Mouse (Mus musculus) forebrain, embryonic 15.5 days (tissue): ENCODE measurements at regions not wholly inside any gene's neighbourhood (a gene's known extent, or its start where the extent isn't known, plus 50 kb on each side); places are given as distances from the start of the nearest gene placed in this dataset.
A peak's percentile ranks its signal among the peaks of the same experiment; 100 is the strongest.

Experiments used
- ATAC-seq: fragments of 200-750 bp; cut with Nextera tagmentation; replicated peaks from 2 replicates; pipeline ENCODE4 v1.8.0; 2017; ENCODE audit warnings: mild to moderate bottlenecking, moderate TSS enrichment, moderate library complexity
- H3K27ac ChIP-seq: fragments of 300-500 bp; sonication (generic); replicated peaks from 2 replicates; pipeline ENCODE4 v1.5.1; 2015; ENCODE audit warnings: mild to moderate bottlenecking, inconsistent platforms
- H3K27me3 ChIP-seq: fragments of 300-500 bp; sonication (generic); 2 replicates; pipeline ENCODE4 v1.6.1; 2015; ENCODE audit warnings: inconsistent platforms
- H3K36me3 ChIP-seq: fragments of 300-500 bp; sonication (generic); 2 replicates; pipeline ENCODE4 v1.6.1; 2015; ENCODE audit warnings: mild to moderate bottlenecking, inconsistent platforms
- H3K4me1 ChIP-seq: fragments of 300-500 bp; sonication (generic); 2 replicates; pipeline ENCODE4 v1.6.1; 2015; ENCODE audit warnings: inconsistent platforms
- H3K4me2 ChIP-seq: fragments of 300-500 bp; sonication (generic); replicated peaks from 2 replicates; pipeline ENCODE4 v1.6.1; 2015; ENCODE audit warnings: mild to moderate bottlenecking, inconsistent platforms
- H3K4me3 ChIP-seq: fragments of 300-500 bp; sonication (generic); 2 replicates; pipeline ENCODE4 v1.5.1; 2015; ENCODE audit warnings: mild to moderate bottlenecking, inconsistent platforms
- H3K9ac ChIP-seq: fragments of 300-500 bp; sonication (generic); replicated peaks from 2 replicates; pipeline ENCODE4 v1.6.1; 2015; ENCODE audit warnings: mild to moderate bottlenecking, inconsistent platforms
- H3K9me3 ChIP-seq: fragments of 300-500 bp; sonication (generic); 2 replicates; pipeline ENCODE4 v1.6.1; 2016; ENCODE audit warnings: inconsistent platforms
- WGBS: fragments of 180-500 bp; shearing (Covaris S2); methylation state at CpG from one replicate; pipeline ENCODE4 v1.1.7; 2015; ENCODE audit warnings: mixed read lengths; 5-methylcytosine and 5-hydroxymethylcytosine counted together

DNA sequence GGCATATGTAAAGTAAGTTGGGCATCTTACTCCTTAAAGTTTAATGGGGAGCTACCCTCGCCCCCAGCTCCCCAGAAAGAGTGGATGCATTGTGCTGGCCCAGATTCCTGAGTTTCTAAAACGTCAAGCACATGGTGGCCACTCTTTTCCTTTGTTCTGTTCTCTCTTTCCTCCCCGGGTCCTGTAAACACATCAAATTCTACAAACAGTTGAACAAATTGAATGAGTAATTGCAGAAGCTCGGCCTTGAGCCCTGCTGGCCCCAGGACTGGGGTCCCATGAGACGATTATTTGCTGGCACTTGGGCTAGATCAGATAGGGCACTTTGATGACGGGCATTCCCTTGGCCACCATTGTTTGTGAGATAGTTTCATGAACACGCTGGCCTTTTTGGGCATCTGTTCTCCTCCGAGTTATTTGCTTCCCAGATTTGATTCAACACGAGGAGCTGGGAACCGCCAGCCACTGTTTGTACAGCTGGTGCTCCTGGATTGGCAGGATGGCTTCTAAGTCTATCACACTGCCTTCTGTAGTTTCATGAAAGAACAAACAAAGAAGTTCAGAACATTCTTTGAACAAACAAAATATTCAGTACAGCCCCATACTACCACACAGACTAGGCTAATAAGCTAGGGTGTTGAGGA, 257.5 kb upstream of the Msx2 start:
- ATAC-seq: no peak
- Histone ChIP-seq H3K27me3 (no peaks in the 10 kb centered on the region), H3K9ac (no peak overlapping the region), H3K4me3 (no peak overlapping the region), H3K4me2 (no peak overlapping the region), H3K4me1 (0 out of 2 replicates have a peak, but pooled peaks cover 4% of the 10 kb centered on the region), H3K36me3 (no peaks in the 10 kb centered on the region), H3K27ac (no peak overlapping the region), H3K9me3 (no peaks in the 10 kb centered on the region)
- 70% methylated on average over 10 of the region's 10 CpGs for WGBS

DNA sequence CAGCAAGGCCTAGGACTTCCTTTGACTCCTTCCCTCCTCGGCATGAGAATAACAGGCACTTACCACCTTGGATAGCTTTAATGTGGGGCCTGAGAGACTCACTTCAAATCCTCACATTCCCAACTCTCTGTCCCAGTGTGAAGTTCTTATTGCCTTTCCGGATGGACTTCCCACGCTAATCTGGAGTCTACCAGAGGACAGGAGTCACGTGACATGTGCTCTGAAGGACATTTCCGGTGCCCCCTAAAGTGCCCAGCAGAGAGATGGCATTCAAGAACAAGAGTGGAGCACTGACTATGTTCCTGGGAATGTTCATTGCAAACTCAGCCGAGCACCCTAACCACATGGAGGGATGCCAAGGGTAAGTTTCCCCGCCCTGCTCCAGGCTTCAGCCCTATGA, 257.0 kb upstream of the Msx2 start:
- Histone ChIP-seq H3K27ac (no peak overlapping the region), H3K9me3 (no peaks in the 10 kb centered on the region), H3K4me3 (no peak overlapping the region), H3K27me3 (no peaks in the 10 kb centered on the region), H3K4me1 (0 out of 2 replicates have a peak, but pooled peaks cover 1% of the 10 kb centered on the region), H3K4me2 (no peak overlapping the region), H3K36me3 (no peaks in the 10 kb centered on the region), H3K9ac (no peak overlapping the region)
- ATAC-seq: no peak
- 87% methylated on average over 7 of the region's 7 CpGs for WGBS

DNA sequence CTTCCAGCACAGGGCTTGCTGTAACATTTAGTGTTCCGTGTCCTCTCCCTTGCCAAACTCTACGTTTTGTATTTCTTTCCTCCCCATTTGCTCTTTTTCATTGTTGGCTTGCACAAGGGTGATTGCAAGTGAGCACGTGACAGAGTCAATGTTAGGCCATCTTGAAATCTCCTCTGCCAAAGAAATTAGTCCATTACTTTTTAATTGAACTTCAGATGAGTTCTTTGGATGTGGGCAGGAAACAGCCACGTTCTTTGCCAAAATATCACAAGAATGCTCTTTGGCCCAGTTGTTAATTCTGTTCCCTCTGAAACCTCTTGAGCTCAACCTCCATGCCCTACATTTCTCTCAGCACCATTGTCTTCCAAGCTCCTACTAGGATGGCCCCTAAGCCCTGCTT, 253.2 kb upstream of the Msx2 start:
- Histone ChIP-seq H3K36me3 (no peaks in the 10 kb centered on the region), H3K9ac (no peak overlapping the region), H3K27me3 (no peaks in the 10 kb centered on the region), H3K27ac (no peak overlapping the region), H3K4me2 (no peak overlapping the region), H3K4me1 (peaks cover 4% of the 10 kb centered on the region; the same call in 1 of the 2 replicates), H3K9me3 (no peaks in the 10 kb centered on the region), H3K4me3 (no peak overlapping the region)
- no peak for ATAC-seq
- 82% methylated on average over 4 of the region's 4 CpGs for WGBS

GRCm38 (mm10) chr13:53722881-53723280, 250.0 kb upstream of the Msx2 start:
- no peak for ATAC-seq
- Histone ChIP-seq H3K4me3 (no peak overlapping the region), H3K9me3 (no peaks in the 10 kb centered on the region), H3K27ac (peak overlapping the region; percentile 42), H3K4me2 (no peak overlapping the region), H3K9ac (no peak overlapping the region), H3K36me3 (no peaks in the 10 kb centered on the region), H3K27me3 (no peaks in the 10 kb centered on the region), H3K4me1 (peaks cover 4% of the 10 kb centered on the region; the same call in 1 of the 2 replicates)
- WGBS: 32% methylated on average over 6 of the region's 6 CpGs

- Histone ChIP-seq H3K9me3 (no peaks in the 10 kb centered on the region), H3K4me3 (no peak overlapping the region), H3K4me1 (peaks cover 4% of the 10 kb centered on the region; the same call in 1 of the 2 replicates), H3K9ac (no peak overlapping the region), H3K27me3 (no peaks in the 10 kb centered on the region), H3K4me2 (no peak overlapping the region), H3K36me3 (no peaks in the 10 kb centered on the region), H3K27ac (no peak overlapping the region)
- ATAC-seq: no peak
- WGBS: 74% methylated on average over 9 of the region's 9 CpGs
Measured at GRCm38 (mm10) chr13:53721038-53721463, 248.2 kb upstream of the Msx2 start.

- Histone ChIP-seq H3K27ac (no peak overlapping the region), H3K9ac (no peak overlapping the region), H3K36me3 (no peaks in the 10 kb centered on the region), H3K9me3 (no peaks in the 10 kb centered on the region), H3K27me3 (no peaks in the 10 kb centered on the region), H3K4me1 (no peaks in the 10 kb centered on the region; the same call in 1 of the 2 replicates), H3K4me3 (no peak overlapping the region), H3K4me2 (no peak overlapping the region)
- ATAC-seq: no peak
- WGBS: 72% methylated on average over 4 of the region's 4 CpGs
Measured at GRCm38 (mm10) chr13:53717582-53717981, 244.7 kb upstream of the Msx2 start.

DNA sequence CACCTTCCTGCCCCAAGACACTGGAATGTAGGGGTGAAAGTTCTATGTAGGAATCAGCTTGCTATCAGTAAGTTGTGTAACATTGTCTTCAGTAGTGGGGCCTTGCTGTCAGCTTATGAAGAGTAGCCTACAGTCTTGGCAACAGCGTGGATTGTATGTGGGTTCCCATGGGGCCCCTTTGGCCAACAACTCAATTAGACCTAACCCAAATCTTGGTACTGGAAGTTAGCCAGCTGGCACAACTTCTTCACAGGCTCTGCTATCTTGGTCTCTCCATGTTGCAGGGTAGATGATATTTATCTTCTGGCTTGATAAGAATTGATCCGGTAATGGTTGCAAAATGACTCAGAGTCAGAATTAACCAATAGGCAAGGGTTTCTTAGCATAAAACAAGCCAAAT, 244.2 kb upstream of the Msx2 start:
- no peak overlapping the region for H3K27ac ChIP-seq
- 88% methylated on average over 2 of the region's 2 CpGs for WGBS
- no peaks in the 10 kb centered on the region for H3K36me3 ChIP-seq
- no peaks in the 10 kb centered on the region for H3K9me3 ChIP-seq
- no peak overlapping the region for H3K4me2 ChIP-seq
- H3K9ac ChIP-seq: no peak overlapping the region
- H3K4me1 ChIP-seq: no peaks in the 10 kb centered on the region; the same call in 1 of the 2 replicates
- ATAC-seq: no peak
- H3K27me3 ChIP-seq: no peaks in the 10 kb centered on the region
- no peak overlapping the region for H3K4me3 ChIP-seq

DNA sequence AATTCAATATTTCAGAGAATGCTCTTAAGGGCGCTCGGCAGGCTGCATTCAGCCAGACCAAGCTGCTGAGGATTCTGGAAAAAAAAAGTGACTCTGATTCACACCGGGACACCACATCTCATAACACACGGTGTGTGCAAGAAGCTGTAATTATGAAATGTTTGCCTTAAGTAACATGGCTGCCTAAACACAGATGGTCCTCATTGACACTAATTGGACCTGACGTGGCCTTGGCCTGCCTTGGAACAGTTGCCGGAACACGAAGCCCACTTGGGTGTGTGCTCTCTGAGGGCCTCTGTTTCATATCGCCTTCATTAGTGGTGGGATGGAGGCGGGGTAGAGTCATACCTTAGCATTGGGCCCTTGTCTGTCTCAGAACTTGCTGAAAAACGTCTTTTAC, 236.2 kb upstream of the Msx2 start:
- Histone ChIP-seq H3K36me3 (no peaks in the 10 kb centered on the region), H3K4me1 (no peaks in the 10 kb centered on the region), H3K27me3 (no peaks in the 10 kb centered on the region), H3K27ac (no peak overlapping the region), H3K9ac (no peak overlapping the region), H3K4me3 (no peak overlapping the region), H3K4me2 (no peak overlapping the region), H3K9me3 (no peaks in the 10 kb centered on the region)
- 62% methylated on average over 10 of the region's 10 CpGs for WGBS
- ATAC-seq: no peak

- Histone ChIP-seq H3K9ac (no peak overlapping the region), H3K27ac (no peak overlapping the region), H3K4me2 (no peak overlapping the region), H3K4me3 (no peak overlapping the region), H3K4me1 (no peaks in the 10 kb centered on the region), H3K9me3 (no peaks in the 10 kb centered on the region), H3K36me3 (no peaks in the 10 kb centered on the region), H3K27me3 (no peaks in the 10 kb centered on the region)
- 80% methylated on average over 17 of the region's 17 CpGs for WGBS
- no peak for ATAC-seq
Measured at GRCm38 (mm10) chr13:53707548-53707947, 234.7 kb upstream of the Msx2 start.

- H3K9ac ChIP-seq: no peak overlapping the region
- no peak overlapping the region for H3K4me2 ChIP-seq
- H3K36me3 ChIP-seq: no peaks in the 10 kb centered on the region
- no peaks in the 10 kb centered on the region for H3K4me1 ChIP-seq
- H3K4me3 ChIP-seq: no peak overlapping the region
- WGBS: 91% methylated on average over 11 of the region's 11 CpGs
- H3K9me3 ChIP-seq: no peaks in the 10 kb centered on the region
- H3K27ac ChIP-seq: no peak overlapping the region
- H3K27me3 ChIP-seq: no peaks in the 10 kb centered on the region
- no peak for ATAC-seq
Measured at GRCm38 (mm10) chr13:53704104-53704503, 231.2 kb upstream of the Msx2 start.

DNA sequence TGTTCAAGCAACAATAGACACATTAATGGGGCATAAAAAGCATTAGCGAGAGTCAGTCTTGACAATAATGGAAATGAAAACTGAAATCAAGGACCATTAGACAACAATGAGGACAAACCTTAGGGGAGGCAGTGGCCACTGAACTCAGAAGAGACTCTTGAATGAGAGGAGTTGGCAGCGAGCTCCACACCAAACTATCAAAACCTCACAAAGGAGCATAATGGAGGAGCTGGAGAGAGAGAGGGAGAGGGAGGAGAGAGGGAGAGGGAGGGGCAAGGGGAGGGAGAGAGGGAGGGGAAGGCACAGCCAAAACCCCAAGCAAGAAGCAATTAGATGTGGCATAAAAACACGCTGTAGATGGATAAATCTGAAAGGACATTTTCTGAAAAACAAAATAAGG, 227.4 kb upstream of the Msx2 start:
- no peak overlapping the region for H3K4me3 ChIP-seq
- no peak overlapping the region for H3K9ac ChIP-seq
- no peaks in the 10 kb centered on the region for H3K9me3 ChIP-seq
- WGBS: 21% methylated on average over 3 of the region's 3 CpGs
- H3K27me3 ChIP-seq: peaks cover 3% of the 10 kb centered on the region; the same call in 1 of the 2 replicates
- no peak overlapping the region for H3K27ac ChIP-seq
- no peak overlapping the region for H3K4me2 ChIP-seq
- peaks cover 12% of the 10 kb centered on the region for H3K4me1 ChIP-seq
- ATAC-seq: no peak
- no peaks in the 10 kb centered on the region for H3K36me3 ChIP-seq

DNA sequence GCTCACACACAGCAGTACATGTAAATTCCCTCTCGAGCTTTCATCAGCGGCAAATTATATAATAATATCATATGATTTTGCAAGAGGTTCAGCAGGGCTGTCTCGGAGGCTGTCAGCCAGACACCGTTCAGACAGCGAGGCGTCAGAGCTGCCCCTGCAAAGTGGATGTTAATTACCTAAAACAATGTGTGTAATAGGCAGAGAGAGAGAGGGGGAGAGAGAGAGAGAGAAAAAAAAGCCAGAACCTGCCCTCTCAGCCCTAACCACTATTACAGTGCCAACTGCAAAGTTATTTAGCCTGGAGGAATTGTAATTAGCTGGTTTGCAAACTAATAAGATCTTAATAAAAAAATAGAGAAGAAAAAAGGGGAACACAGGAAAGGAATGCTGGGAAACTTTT, 225.1 kb upstream of the Msx2 start:
- 15% methylated on average over 6 of the region's 6 CpGs for WGBS

GRCm38 (mm10) chr13:53695385-53695784, 222.5 kb upstream of the Msx2 start:
- Histone ChIP-seq H3K4me1 (peaks cover 12% of the 10 kb centered on the region), H3K9ac (no peak overlapping the region), H3K4me3 (no peak overlapping the region), H3K27ac (no peak overlapping the region), H3K9me3 (no peaks in the 10 kb centered on the region), H3K36me3 (no peaks in the 10 kb centered on the region), H3K4me2 (no peak overlapping the region), H3K27me3 (peaks cover 3% of the 10 kb centered on the region; the same call in 1 of the 2 replicates)
- WGBS: 69% methylated on average over 3 of the region's 3 CpGs
- no peak for ATAC-seq

More for the DNA sequence above, 225.1 kb upstream of the Msx2 start:
- peaks cover 12% of the 10 kb centered on the region for H3K4me1 ChIP-seq
- H3K36me3 ChIP-seq: no peaks in the 10 kb centered on the region
- H3K4me3 ChIP-seq: no peak overlapping the region
- ATAC-seq: peak; percentile 48
- H3K27ac ChIP-seq: peak overlapping the region; percentile 34; the same call in 1 of the 2 replicates
- H3K4me2 ChIP-seq: peak overlapping the region; percentile 16
- no peak overlapping the region for H3K9ac ChIP-seq
- H3K9me3 ChIP-seq: no peaks in the 10 kb centered on the region
- H3K27me3 ChIP-seq: peaks cover 3% of the 10 kb centered on the region; the same call in 1 of the 2 replicates
